Mouse (Mus musculus) stomach, postnatal 0 days (tissue): ENCODE results near the gene Amotl2.

Experiments used
- CTCF ChIP-seq: IDR thresholded peaks from 2 replicates; pipeline ENCODE4 v1.5.1; 2016; ENCODE audit warnings: antibody characterized with exemption, low read depth, mild to moderate bottlenecking, moderate library complexity
- EP300 ChIP-seq: optimal IDR thresholded peaks from 2 replicates; pipeline ENCODE3; 2016; ENCODE audit warnings: antibody characterized with exemption

DNA sequence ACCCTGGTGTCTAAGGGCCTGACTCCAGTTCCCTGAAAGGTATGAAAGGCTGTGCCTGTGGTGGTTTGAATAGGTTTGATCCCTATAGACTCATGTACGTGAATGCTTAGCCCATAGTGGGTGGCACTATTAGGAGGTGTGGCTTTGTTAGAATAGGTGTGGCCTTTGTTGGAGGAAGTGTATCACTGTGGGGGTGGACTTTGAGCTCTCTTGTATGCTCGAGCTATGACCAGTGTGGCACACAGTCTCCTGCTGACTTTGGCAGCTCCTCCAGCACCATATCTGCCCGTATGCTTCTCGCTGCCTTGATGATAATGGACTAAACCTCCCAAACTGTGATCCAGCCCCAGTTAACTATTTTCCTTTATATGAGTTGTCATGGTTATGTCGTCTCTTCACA lies 40.5 kb upstream of the Amotl2 start:
- TF ChIP-seq CTCF (no peak), EP300 (no peak)
